In the genomic region with DNA sequence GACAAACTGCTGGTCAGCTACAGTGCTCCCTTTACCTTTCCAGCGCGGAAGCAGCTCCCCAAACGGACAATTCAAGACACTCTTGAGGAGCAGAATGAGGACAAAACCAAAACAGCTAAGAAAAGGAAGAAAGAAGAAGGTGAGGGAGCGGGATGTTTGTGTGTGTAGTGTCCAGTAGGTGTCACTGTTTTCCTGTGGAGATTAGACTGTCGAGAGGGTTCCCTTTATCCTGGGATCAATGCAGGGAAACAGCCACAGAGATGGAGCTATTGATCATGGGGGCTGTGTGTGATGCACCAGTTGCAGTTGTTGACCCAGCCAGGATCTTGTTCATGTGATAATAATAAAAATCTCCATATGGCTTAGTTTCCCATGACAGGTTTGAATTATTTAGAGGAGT, we compare ENCODE assay signal across 9 mouse cellular contexts. TPM values are rescaled to one million over a fixed set of nuclear protein-coding genes. Genes with fewer than 3 reads are reported as not detected.
DNase-seq lines count a peak whose midpoint lies in the region; ATAC-seq and TF ChIP-seq lines count a peak whose summit lies in the region.
"Had no signal": no experiment of that assay in that cellular context is flagged by ENCODE, and none has a peak within 500 bp of the region (broad histone marks: within the 10 kb centered on the region; RNA-seq: fewer than 3 reads in every experiment).

No protein-coding gene starts in this region.

- DNase-seq in left cerebral cortex, postnatal 14 days (ENCODE audit: low spot score in 2 of 2): peak; percentile 40 to 51
- no peak for DNase-seq in left cerebral cortex, postnatal 36 days (ENCODE audit: low spot score in 2 of 2)
- peak; percentile 52 for DNase-seq in MEL (ENCODE audit: low read depth, low spot score)
- DNase-seq in retina, postnatal 7 days (ENCODE audit: low read depth, low spot score): peak; percentile 40
- DNase-seq in cerebellum, adult 9-10 months: no peak

- no peaks in the 10 kb centered on the region for H3K9me3 ChIP-seq in MEL (replicated peaks; ENCODE audit: insufficient read depth, low read length)
- no peaks in the 10 kb centered on the region for H3K9me3 ChIP-seq in liver, embryonic 12.5 days (replicated peaks)
- H3K9me3 ChIP-seq: embryonic facial prominence, embryonic 15.5 days; lung, embryonic 15.5 days had no signal

- intact Hi-C loops in left cerebral cortex, postnatal 14 days (cut with DNase I): loop anchor here (2.0 kb wide), 1 partner anchor 222 kb away; no protein-coding TSS in a partner anchor
- intact Hi-C loops in left cerebral cortex, postnatal 36 days (cut with DNase I): loop anchor here (2.0 to 5.0 kb wide), 2 partner anchors 222 to 1029 kb away; no protein-coding TSS in a partner anchor

- no peak overlapping the region for H3K27ac ChIP-seq in MEL (ENCODE audit: control insufficient read depth, low read depth, low read length)
- no peak overlapping the region for H3K27ac ChIP-seq in liver, embryonic 12.5 days
- H3K27ac ChIP-seq: embryonic facial prominence, embryonic 15.5 days; lung, embryonic 15.5 days had no signal

- peak; percentile 60 for TF ChIP-seq RAD21 in MEL (IDR thresholded peaks at IDR 0.05; ENCODE audit: low read depth, low read length)

- H3K4me3 ChIP-seq in MEL (ENCODE audit: control insufficient read depth in 1 of 2, insufficient read depth in 1 of 2, low read depth in 2 of 2, low read length in 2 of 2): no peak overlapping the region
- H3K4me3 ChIP-seq in liver, embryonic 12.5 days: no peak overlapping the region
- H3K4me3 ChIP-seq: embryonic facial prominence, embryonic 15.5 days; lung, embryonic 15.5 days had no signal

- H3K4me1 ChIP-seq in MEL (ENCODE audit: control insufficient read depth in 1 of 2, insufficient read depth in 2 of 2, low read length in 2 of 2): no peaks in the 10 kb centered on the region
- H3K4me1 ChIP-seq in liver, embryonic 12.5 days: no peaks in the 10 kb centered on the region
- H3K4me1 ChIP-seq: embryonic facial prominence, embryonic 15.5 days; lung, embryonic 15.5 days had no signal

- TF ChIP-seq POLR2A in MEL (IDR thresholded peaks at IDR 0.05; ENCODE audit: control insufficient read depth in 1 of 2, insufficient read depth in 1 of 2, low read depth in 1 of 2, low read length in 2 of 2, poor library complexity in 1 of 2): no peak

- no peak for TF ChIP-seq EP300 in MEL (IDR thresholded peaks at IDR 0.05; ENCODE audit: low read depth in 1 of 2, low read length in 2 of 2)

- H3K79me2 ChIP-seq in MEL (ENCODE audit: control insufficient read depth, insufficient read depth, low read length, poor library complexity): no peaks in the 10 kb centered on the region

- no peak overlapping the region for H3K9ac ChIP-seq in MEL (ENCODE audit: control insufficient read depth, low read depth, low read length, poor library complexity, severe bottlenecking)
- H3K9ac ChIP-seq in liver, embryonic 12.5 days: no peak overlapping the region
- H3K9ac ChIP-seq: embryonic facial prominence, embryonic 15.5 days; lung, embryonic 15.5 days had no signal

- peaks cover 4 to 12% of the 10 kb centered on the region in 2 experiments; a peak in 3 of 4 replicates for H3K36me3 ChIP-seq in MEL (ENCODE audit: control insufficient read depth in 1 of 2, insufficient read depth in 2 of 2, low read length in 2 of 2)
- H3K36me3 ChIP-seq in liver, embryonic 12.5 days: peaks cover 100% of the 10 kb centered on the region

- peak; percentile 67 for ATAC-seq in erythroblast, adult 5-6 weeks (replicated peaks; ENCODE audit: low FRiP score, poor library complexity, severe bottlenecking)
- ATAC-seq in liver, embryonic 12.5 days: 0 out of 2 replicates have a peak, but pooled peaks have one; percentile 43

- no peak overlapping the region for H3K4me2 ChIP-seq in liver, embryonic 12.5 days
- H3K4me2 ChIP-seq: embryonic facial prominence, embryonic 15.5 days; lung, embryonic 15.5 days had no signal

- WGBS in liver, embryonic 12.5 days (ENCODE audit: insufficient replicate concordance): 60% methylated on average over 5 of the region's 5 CpGs

- peak; percentile 53 to 65 (median 58) for TF ChIP-seq CTCF in MEL (IDR thresholded peaks at IDR 0.05 in 2 of 3, conservative IDR thresholded peaks at IDR 0.05 in 1 of 3; ENCODE audit: control insufficient read depth in 1 of 3, insufficient read depth in 1 of 3, low read depth in 2 of 3, low read length in 3 of 3, poor library complexity in 1 of 3, severe bottlenecking in 1 of 3)

- no peaks in the 10 kb centered on the region for H3K27me3 ChIP-seq in MEL (ENCODE audit: control insufficient read depth in 1 of 2, insufficient read depth in 2 of 2, low read length in 2 of 2)
- no peaks in the 10 kb centered on the region for H3K27me3 ChIP-seq in liver, embryonic 12.5 days (replicated peaks)
- H3K27me3 ChIP-seq: embryonic facial prominence, embryonic 15.5 days; lung, embryonic 15.5 days had no signal

TF ChIP-seq in MEL, 35 proteins besides CTCF, POLR2A, EP300 and RAD21:
- no peak for TF ChIP-seq ZKSCAN1 (IDR thresholded peaks at IDR 0.05; ENCODE audit: low read depth, low read length)
- no peak for TF ChIP-seq E2F4 (IDR thresholded peaks at IDR 0.05; ENCODE audit: borderline replicate concordance, low read depth, low read length)
- TF ChIP-seq NRF1 (IDR thresholded peaks at IDR 0.05; ENCODE audit: insufficient read depth, low read depth, low read length, poor library complexity, severe bottlenecking): no peak
- TF ChIP-seq ZC3H11A (IDR thresholded peaks at IDR 0.05; ENCODE audit: low read depth, low read length): peak; percentile 21; the same call in 1 of the 2 replicates
- TF ChIP-seq SIN3A (IDR thresholded peaks at IDR 0.05; ENCODE audit: low read length): no peak
- no peak for TF ChIP-seq MAX (IDR thresholded peaks at IDR 0.05; ENCODE audit: low read length)
- TF ChIP-seq JUND (IDR thresholded peaks at IDR 0.05; ENCODE audit: low read depth, low read length): no peak
- peak; percentile 51 for TF ChIP-seq SMC3 (IDR thresholded peaks at IDR 0.05; ENCODE audit: low read depth, low read length)
- TF ChIP-seq MAZ (IDR thresholded peaks at IDR 0.05; ENCODE audit: low read depth, low read length): no peak
- no peak for TF ChIP-seq KAT2A (conservative IDR thresholded peaks at IDR 0.05; ENCODE audit: low read depth, low read length)

RNA-seq across cellular contexts. Expression of gene Zswim9, which starts 10.1 kb away (rescaled TPM):
- total RNA-seq in left cerebral cortex, postnatal 14 days (2021): 10 to 100 TPM; 11.3 to 12.7 TPM
- total RNA-seq in left cerebral cortex, postnatal 36 days (2021): 10 to 100 TPM; 13.4 to 15.9 TPM
- 4.9 and 6.1 TPM in 2 replicates for total RNA-seq in MEL (2012; rRNA removed)
- 10 to 100 TPM in 1 of 2 experiments, 1 to 10 TPM in 1; 7.7 to 46.6 TPM for polyA plus RNA-seq in MEL (2012; ENCODE audit: insufficient read depth in 1 of 2, insufficient read length in 2 of 2, low read depth in 1 of 2, low replicate concordance in 2 of 2, missing spikeins in 1 of 2)
- total RNA-seq in erythroblast, adult 5-6 weeks (2015; ENCODE audit: low replicate concordance): 0.21 and 3.1 TPM in 2 replicates
- total RNA-seq in erythroblast, adult 5-6 weeks (2017; ENCODE audit: low replicate concordance): 2.1 and 2.2 TPM in 2 replicates
- polyA plus RNA-seq in liver, embryonic 12.5 days (2016; fragmentation: Nextera tagmentation; extraction: Ambion mirVana): 3.1 and 3.3 TPM in 2 replicates

RNA-seq across cellular contexts. Expression of gene Lig1, which starts 11.5 kb away (rescaled TPM):
- total RNA-seq in left cerebral cortex, postnatal 14 days (2021): 10 to 100 TPM in 1 of 2 experiments, 1 to 10 TPM in 1; 8.0 to 11.6 TPM
- 1 to 10 TPM; 7.0 to 7.8 TPM for total RNA-seq in left cerebral cortex, postnatal 36 days (2021)
- 63.1 and 67.2 TPM in 2 replicates for total RNA-seq in MEL (2012; rRNA removed)
- 100 to 1,000 TPM; 187 to 570 TPM for polyA plus RNA-seq in MEL (2012; ENCODE audit: insufficient read depth in 1 of 2, insufficient read length in 2 of 2, low read depth in 1 of 2, low replicate concordance in 2 of 2, missing spikeins in 1 of 2)
- 30.4 and 52.9 TPM in 2 replicates for total RNA-seq in erythroblast, adult 5-6 weeks (2015; ENCODE audit: low replicate concordance)
- 62.7 and 99.9 TPM in 2 replicates for total RNA-seq in erythroblast, adult 5-6 weeks (2017; ENCODE audit: low replicate concordance)
- polyA plus RNA-seq in liver, embryonic 12.5 days (2016; fragmentation: Nextera tagmentation; extraction: Ambion mirVana): 126 and 131 TPM in 2 replicates

RNA-seq across cellular contexts. Expression of gene Pla2g4c, which starts 35.8 kb away (rescaled TPM):
- total RNA-seq in left cerebral cortex, postnatal 14 days (2021): under 1 TPM; 0.17 to 0.18 TPM
- under 1 TPM; 0.25 to 0.43 TPM for total RNA-seq in left cerebral cortex, postnatal 36 days (2021)
- 0.85 and 1.0 TPM in 2 replicates for total RNA-seq in MEL (2012; rRNA removed)
- 1 to 10 TPM in 1 of 2 experiments, not detected in 1; 2.0 TPM for polyA plus RNA-seq in MEL (2012; ENCODE audit: insufficient read depth in 1 of 2, insufficient read length in 2 of 2, low read depth in 1 of 2, low replicate concordance in 2 of 2, missing spikeins in 1 of 2)
- 0.96 and 6.1 TPM in 2 replicates for total RNA-seq in erythroblast, adult 5-6 weeks (2015; ENCODE audit: low replicate concordance)
- total RNA-seq in erythroblast, adult 5-6 weeks (2017; ENCODE audit: low replicate concordance): 5.0 and 8.9 TPM in 2 replicates
- 1.2 and 1.5 TPM in 2 replicates for polyA plus RNA-seq in liver, embryonic 12.5 days (2016; fragmentation: Nextera tagmentation; extraction: Ambion mirVana)

Comparison
In these comparisons a context has a peak if more than half of its experiments do, and no peak if none do; other contexts are left out.
1. DNase-seq: peak in left cerebral cortex, postnatal 14 days (2 of 2), MEL (single experiment) and retina, postnatal 7 days (single experiment); none in left cerebral cortex, postnatal 36 days (0 of 2) and cerebellum, adult 9-10 months (single experiment).